Mouse (Mus musculus): ENCODE results near the gene Brs3.

Gene Brs3

GRCm38 (mm10) chrX:57042774-57043173 lies at the start of gene Brs3:
Brs3 (plus strand) TSS chrX:57043074.
- DNase-seq = no peak

GRCm38 (mm10) chrX:57012891-57013290 lies 30.0 kb upstream of the Brs3 start:
- DNase-seq = no peak

- DNase-seq = no peak
Observed at GRCm38 (mm10) chrX:57043869-57044268, 995 bp downstream of the Brs3 start.

GRCm38 (mm10) chrX:57052848-57053173 lies 9.9 kb downstream of the Brs3 start:
- no peak for DNase-seq

- DNase-seq = peak; percentile 58 to 72
Observed at GRCm38 (mm10) chrX:57053174-57053992, 10.5 kb downstream of the Brs3 start, which contains the start of gene Htatsf1. Htatsf1 (plus strand) TSS chrX:57053583.

GRCm38 (mm10) chrX:57053993-57054385 lies 11.1 kb downstream of the Brs3 start:
- DNase-seq = no peak

- DNase-seq = no peak
Observed at GRCm38 (mm10) chrX:57081496-57081895, 38.6 kb downstream of the Brs3 start.

GRCm38 (mm10) chrX:57087806-57088205 lies 44.9 kb downstream of the Brs3 start, which contains the start of gene Vgll1:
Vgll1 (plus strand) TSS chrX:57088106.
- no peak for DNase-seq

Measured in thymus, adult 18-20 months (tissue).